Mouse (Mus musculus): ENCODE data around the gene Rimkla. TPM values are rescaled to one million over a fixed set of nuclear protein-coding genes. Genes with fewer than 3 reads are reported as not detected.

Rimkla gene
- polyA plus RNA-seq, 1 experiment from 2014 or later = 6.7 TPM

DNA sequence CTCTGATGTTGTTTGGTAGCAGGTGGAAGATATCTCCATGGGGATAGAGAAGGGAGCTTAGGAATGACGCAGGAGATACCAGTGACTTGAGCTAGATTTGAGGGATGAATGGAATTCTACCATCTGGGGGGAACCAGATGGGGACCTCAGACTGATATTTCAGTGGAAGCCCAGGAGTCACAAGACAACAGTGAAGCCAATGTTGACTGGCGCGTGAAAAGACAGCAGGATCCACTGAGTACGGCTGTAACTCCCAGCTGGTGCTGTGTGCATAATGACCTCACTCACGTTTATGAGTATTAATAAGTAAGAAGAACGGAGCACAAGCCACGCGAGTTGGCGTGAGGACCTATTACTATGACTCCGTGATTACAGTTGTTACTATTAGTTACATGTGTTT, 2.8 kb downstream of the Rimkla start:
- no peak overlapping the region for H3K4me3 ChIP-seq (ENCODE audit: low read depth, low read length)
- peaks cover 4% of the 10 kb centered on the region; the same call in 1 of the 2 replicates for H3K27me3 ChIP-seq (ENCODE audit: control insufficient read depth, insufficient read depth, low read length)
- no peaks in the 10 kb centered on the region for H3K9me3 ChIP-seq (ENCODE audit: control insufficient read depth, low read length)
- no peak overlapping the region for H3K27ac ChIP-seq (ENCODE audit: low read depth, low read length)
- H3K9ac ChIP-seq (ENCODE audit: low read length) = no peak overlapping the region
- H3K4me1 ChIP-seq (ENCODE audit: control insufficient read depth, insufficient read depth, low read length) = no peaks in the 10 kb centered on the region; the same call in 1 of the 2 replicates
- DNase-seq (ENCODE audit: low spot score, missing footprints) (no peak), ATAC-seq (ENCODE audit: low FRiP score) (no peak)
- no peaks in the 10 kb centered on the region for H3K36me3 ChIP-seq (ENCODE audit: control insufficient read depth, insufficient read depth, low read length)
- 89% methylated on average over 10 of the region's 10 CpGs for WGBS
- H3K4me2 ChIP-seq = no peak overlapping the region

DNA sequence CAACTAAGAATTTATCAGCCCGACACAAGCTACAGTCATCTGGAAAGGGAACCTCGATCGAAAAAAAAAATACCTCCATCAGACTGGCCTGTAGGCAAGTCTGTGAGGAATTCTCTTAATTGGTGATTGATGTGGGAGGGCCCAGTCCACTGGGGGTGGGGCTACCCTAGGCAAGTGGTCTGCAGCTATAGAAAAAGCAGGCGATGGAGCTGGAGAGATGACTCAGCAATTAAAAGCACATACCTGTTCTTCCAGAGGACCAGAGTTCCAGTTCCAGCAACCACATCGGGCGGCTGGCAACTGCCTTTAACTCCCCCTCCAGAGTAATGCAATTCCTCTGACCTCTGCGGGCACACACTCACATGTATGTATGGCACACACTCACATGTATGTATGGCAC, 7.5 kb downstream of the Rimkla start:
- H3K4me3 ChIP-seq (ENCODE audit: low read depth, low read length) = no peak overlapping the region
- no peaks in the 10 kb centered on the region for H3K27me3 ChIP-seq (ENCODE audit: control insufficient read depth, insufficient read depth, low read length)
- no peak overlapping the region for H3K9ac ChIP-seq (ENCODE audit: low read length)
- 81% methylated on average over 7 of the region's 7 CpGs for WGBS
- no peaks in the 10 kb centered on the region for H3K9me3 ChIP-seq (ENCODE audit: control insufficient read depth, low read length)
- no peaks in the 10 kb centered on the region for H3K4me1 ChIP-seq (ENCODE audit: control insufficient read depth, insufficient read depth, low read length)
- H3K36me3 ChIP-seq (ENCODE audit: control insufficient read depth, insufficient read depth, low read length) = no peaks in the 10 kb centered on the region
- no peak for ATAC-seq (ENCODE audit: low FRiP score)
- H3K27ac ChIP-seq (ENCODE audit: low read depth, low read length) = no peak overlapping the region
- no peak overlapping the region for H3K4me2 ChIP-seq
- DNase-seq (ENCODE audit: low spot score, missing footprints) = no peak

GRCm38 (mm10) chr4:119483051-119483450, 9.4 kb downstream of the Rimkla start:
- ATAC-seq (ENCODE audit: low FRiP score) = no peak
- Histone ChIP-seq H3K36me3 (ENCODE audit: control insufficient read depth, insufficient read depth, low read length) (no peaks in the 10 kb centered on the region), H3K4me2 (no peak overlapping the region), H3K9ac (ENCODE audit: low read length) (no peak overlapping the region), H3K4me3 (ENCODE audit: low read depth, low read length) (no peak overlapping the region), H3K27me3 (ENCODE audit: control insufficient read depth, insufficient read depth, low read length) (no peaks in the 10 kb centered on the region), H3K9me3 (ENCODE audit: control insufficient read depth, low read length) (no peaks in the 10 kb centered on the region), H3K27ac (ENCODE audit: low read depth, low read length) (no peak overlapping the region), H3K4me1 (ENCODE audit: control insufficient read depth, insufficient read depth, low read length) (no peaks in the 10 kb centered on the region)
- DNase-seq (ENCODE audit: low spot score, missing footprints) = no peak
- WGBS = 58% methylated on average over 9 of the region's 9 CpGs

DNA sequence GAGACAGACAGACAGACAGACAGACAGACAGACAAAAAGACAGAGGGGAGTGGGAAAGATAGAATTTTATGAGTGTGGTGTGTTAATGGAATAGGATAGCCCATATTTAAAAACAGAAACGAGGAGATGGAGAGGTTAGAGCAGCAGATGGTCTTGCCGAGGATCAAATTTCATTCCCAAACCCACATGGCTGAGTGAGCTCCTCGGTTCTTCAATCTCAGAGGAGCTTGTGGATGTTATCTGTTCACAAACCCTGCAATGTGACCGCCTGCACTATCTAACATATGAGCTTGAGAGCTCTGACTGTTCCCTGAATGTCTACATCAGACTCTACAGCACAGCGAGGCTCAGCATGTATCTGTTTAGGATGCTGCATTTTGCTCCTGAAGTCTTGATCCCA, 19.3 kb downstream of the Rimkla start:
- H3K4me1 ChIP-seq (ENCODE audit: control insufficient read depth, insufficient read depth, low read length) = no peaks in the 10 kb centered on the region
- 60% methylated on average over 5 of the region's 5 CpGs for WGBS
- no peak overlapping the region for H3K9ac ChIP-seq (ENCODE audit: low read length)
- DNase-seq (ENCODE audit: low spot score, missing footprints) (no peak), ATAC-seq (ENCODE audit: low FRiP score) (no peak)
- no peaks in the 10 kb centered on the region for H3K36me3 ChIP-seq (ENCODE audit: control insufficient read depth, insufficient read depth, low read length)
- H3K4me2 ChIP-seq = no peak overlapping the region
- no peak overlapping the region for H3K4me3 ChIP-seq (ENCODE audit: low read depth, low read length)
- H3K27ac ChIP-seq (ENCODE audit: low read depth, low read length) = no peak overlapping the region
- H3K9me3 ChIP-seq (ENCODE audit: control insufficient read depth, low read length) = no peaks in the 10 kb centered on the region
- no peaks in the 10 kb centered on the region for H3K27me3 ChIP-seq (ENCODE audit: control insufficient read depth, insufficient read depth, low read length)

- H3K27me3 ChIP-seq (ENCODE audit: control insufficient read depth, insufficient read depth, low read length) = no peaks in the 10 kb centered on the region
- no peak overlapping the region for H3K27ac ChIP-seq (ENCODE audit: low read depth, low read length)
- ATAC-seq (ENCODE audit: low FRiP score) (no peak), DNase-seq (ENCODE audit: low spot score, missing footprints) (no peak)
- no peak overlapping the region for H3K4me2 ChIP-seq
- H3K9me3 ChIP-seq (ENCODE audit: control insufficient read depth, low read length) = no peaks in the 10 kb centered on the region
- no peak overlapping the region for H3K4me3 ChIP-seq (ENCODE audit: low read depth, low read length)
- WGBS = 93% methylated on average over 9 of the region's 9 CpGs
- no peak overlapping the region for H3K9ac ChIP-seq (ENCODE audit: low read length)
- H3K4me1 ChIP-seq (ENCODE audit: control insufficient read depth, insufficient read depth, low read length) = no peaks in the 10 kb centered on the region
- H3K36me3 ChIP-seq (ENCODE audit: control insufficient read depth, insufficient read depth, low read length) = no peaks in the 10 kb centered on the region
Measured at GRCm38 (mm10) chr4:119472545-119472944, 19.9 kb downstream of the Rimkla start.

DNA sequence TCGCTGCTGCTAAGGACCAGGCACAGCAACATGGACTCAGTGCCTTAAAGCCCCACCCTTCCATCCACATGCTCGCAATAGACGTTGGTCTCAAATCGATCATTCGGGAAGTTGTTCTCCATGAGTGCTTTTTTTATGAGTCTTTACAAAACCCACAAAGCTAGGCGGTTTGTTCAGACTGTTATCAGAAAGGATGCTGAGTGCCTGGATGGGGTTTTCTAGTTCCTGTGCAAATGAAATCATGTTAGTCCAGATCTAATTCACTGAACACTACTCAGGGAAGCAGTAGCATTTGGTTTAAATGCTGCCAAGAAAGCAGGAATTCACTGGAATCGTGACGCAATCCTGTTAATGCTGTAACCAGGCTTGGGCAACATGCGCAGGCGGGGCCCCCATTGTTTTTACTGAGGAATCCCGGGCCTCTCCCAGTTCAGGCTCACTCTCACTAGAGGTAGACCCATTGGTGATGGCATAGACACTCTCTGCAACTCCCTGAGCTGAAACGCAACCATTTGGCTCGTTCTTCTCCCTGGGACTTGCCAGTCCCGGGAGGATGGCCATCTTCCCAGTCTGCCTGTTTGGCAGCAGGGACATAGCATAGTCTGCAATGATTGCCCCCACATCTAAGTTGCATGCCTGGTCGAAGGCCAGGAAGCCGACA, 24.6 kb downstream of the Rimkla start:
- WGBS = 92% methylated on average over 16 of the region's 16 CpGs

GRCm38 (mm10) chr4:119465841-119466240, 26.6 kb downstream of the Rimkla start:
- Histone ChIP-seq H3K4me2 (no peak overlapping the region), H3K9me3 (ENCODE audit: control insufficient read depth, low read length) (no peaks in the 10 kb centered on the region), H3K27ac (ENCODE audit: low read depth, low read length) (no peak overlapping the region), H3K27me3 (ENCODE audit: control insufficient read depth, insufficient read depth, low read length) (no peaks in the 10 kb centered on the region), H3K4me3 (ENCODE audit: low read depth, low read length) (no peak overlapping the region), H3K9ac (ENCODE audit: low read length) (no peak overlapping the region), H3K4me1 (ENCODE audit: control insufficient read depth, insufficient read depth, low read length) (no peaks in the 10 kb centered on the region), H3K36me3 (ENCODE audit: control insufficient read depth, insufficient read depth, low read length) (no peaks in the 10 kb centered on the region)
- WGBS = 90% methylated on average over 5 of the region's 5 CpGs
- no peak for DNase-seq (ENCODE audit: low spot score, missing footprints)
- no peak for ATAC-seq (ENCODE audit: low FRiP score)

More for the DNA sequence above, 24.6 kb downstream of the Rimkla start:
- H3K4me1 ChIP-seq (ENCODE audit: control insufficient read depth, insufficient read depth, low read length) = no peaks in the 10 kb centered on the region
- no peak for ATAC-seq (ENCODE audit: low FRiP score)
- H3K4me2 ChIP-seq = no peak overlapping the region
- DNase-seq (ENCODE audit: low spot score, missing footprints) = no peak
- H3K27me3 ChIP-seq (ENCODE audit: control insufficient read depth, insufficient read depth, low read length) = no peaks in the 10 kb centered on the region
- H3K9me3 ChIP-seq (ENCODE audit: control insufficient read depth, low read length) = no peaks in the 10 kb centered on the region
- no peaks in the 10 kb centered on the region for H3K36me3 ChIP-seq (ENCODE audit: control insufficient read depth, insufficient read depth, low read length)
- H3K4me3 ChIP-seq (ENCODE audit: low read depth, low read length) = no peak overlapping the region
- no peak overlapping the region for H3K9ac ChIP-seq (ENCODE audit: low read length)
- H3K27ac ChIP-seq (ENCODE audit: low read depth, low read length) = no peak overlapping the region

- ATAC-seq (ENCODE audit: low FRiP score) (no peak), DNase-seq (ENCODE audit: low spot score, missing footprints) (peak; percentile 39)
- no peaks in the 10 kb centered on the region for H3K27me3 ChIP-seq (ENCODE audit: control insufficient read depth, insufficient read depth, low read length)
- H3K4me1 ChIP-seq (ENCODE audit: control insufficient read depth, insufficient read depth, low read length) = no peaks in the 10 kb centered on the region
- H3K4me2 ChIP-seq = no peak overlapping the region
- H3K4me3 ChIP-seq (ENCODE audit: low read depth, low read length) = no peak overlapping the region
- no peaks in the 10 kb centered on the region for H3K9me3 ChIP-seq (ENCODE audit: control insufficient read depth, low read length)
- H3K27ac ChIP-seq (ENCODE audit: low read depth, low read length) = no peak overlapping the region
- no peak overlapping the region for H3K9ac ChIP-seq (ENCODE audit: low read length)
- WGBS = 82% methylated on average over 13 of the region's 13 CpGs
- H3K36me3 ChIP-seq (ENCODE audit: control insufficient read depth, insufficient read depth, low read length) = no peaks in the 10 kb centered on the region
Measured at GRCm38 (mm10) chr4:119463756-119464419, 28.5 kb downstream of the Rimkla start.

GRCm38 (mm10) chr4:119462858-119463755, 29.3 kb downstream of the Rimkla start:
- no peaks in the 10 kb centered on the region for H3K36me3 ChIP-seq (ENCODE audit: control insufficient read depth, insufficient read depth, low read length)
- no peak for ATAC-seq (ENCODE audit: low FRiP score)
- no peak overlapping the region for H3K9ac ChIP-seq (ENCODE audit: low read length)
- 76% methylated on average over 11 of the region's 11 CpGs for WGBS
- no peaks in the 10 kb centered on the region for H3K27me3 ChIP-seq (ENCODE audit: control insufficient read depth, insufficient read depth, low read length)
- H3K4me2 ChIP-seq = no peak overlapping the region
- peak; percentile 75 for DNase-seq (ENCODE audit: low spot score, missing footprints)
- H3K9me3 ChIP-seq (ENCODE audit: control insufficient read depth, low read length) = no peaks in the 10 kb centered on the region
- no peak overlapping the region for H3K4me3 ChIP-seq (ENCODE audit: low read depth, low read length)
- no peaks in the 10 kb centered on the region for H3K4me1 ChIP-seq (ENCODE audit: control insufficient read depth, insufficient read depth, low read length)
- H3K27ac ChIP-seq (ENCODE audit: low read depth, low read length) = no peak overlapping the region
